Mouse (Mus musculus): ENCODE data around the gene Bcl7c.

GRCm38 (mm10) chr7:127611561-127611960 is 97.2 kb downstream of the Bcl7c start:
- TF ChIP-seq CTCF (IDR thresholded peaks at IDR 0.05; ENCODE audit: low read depth, low read length) (no peak), POLR2A (IDR thresholded peaks at IDR 0.05; ENCODE audit: extremely low read depth, insufficient read depth, low read length) (no peak)
